Mouse (Mus musculus): ENCODE results near the gene Snph.
"Not testable (repeated sequence)": the region's sequence is repeated elsewhere in the genome, so short reads cannot be mapped to it uniquely, and the experiment has no call there.

Snph gene

DNA sequence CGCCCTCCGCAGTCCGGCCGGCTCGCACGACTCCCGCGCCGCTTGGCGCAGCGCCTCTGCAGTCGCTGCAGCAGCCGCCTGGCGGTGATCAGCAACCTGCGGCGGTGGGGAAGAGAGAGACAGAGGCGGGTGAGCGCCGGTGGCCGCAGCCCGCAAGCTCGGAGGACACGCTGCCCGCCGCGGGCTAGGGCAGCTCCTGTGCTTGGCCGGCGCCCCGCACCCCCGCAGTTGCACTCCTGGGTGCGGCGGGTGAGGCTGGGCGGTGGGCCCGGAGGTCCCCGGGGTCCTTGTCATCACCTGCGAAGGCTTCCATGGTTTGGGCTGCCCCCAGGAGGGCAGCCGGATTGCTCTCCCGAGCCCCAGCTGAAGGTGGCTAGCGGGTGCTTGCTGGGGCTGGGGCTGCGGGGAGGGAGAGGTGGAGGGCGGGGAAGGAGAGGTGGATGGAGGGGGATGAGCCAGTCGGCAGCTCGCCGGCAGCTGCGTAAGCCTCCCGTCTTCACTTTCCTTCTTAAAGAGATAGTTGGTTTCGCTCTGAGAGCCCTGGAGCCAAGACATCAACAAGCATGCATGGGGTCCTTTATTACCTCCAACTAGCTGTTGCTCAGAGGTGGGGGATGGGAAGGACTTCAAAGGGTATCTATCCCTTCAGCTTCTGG, at the start of gene Snph:
Gene Snph (minus strand): TSS at position 435 of the 656 bp plus-strand sequence.
- peak in 1 of 2 experiments; percentile 40 for DNase-seq (ENCODE audit: low spot score in 2 of 2)

DNA sequence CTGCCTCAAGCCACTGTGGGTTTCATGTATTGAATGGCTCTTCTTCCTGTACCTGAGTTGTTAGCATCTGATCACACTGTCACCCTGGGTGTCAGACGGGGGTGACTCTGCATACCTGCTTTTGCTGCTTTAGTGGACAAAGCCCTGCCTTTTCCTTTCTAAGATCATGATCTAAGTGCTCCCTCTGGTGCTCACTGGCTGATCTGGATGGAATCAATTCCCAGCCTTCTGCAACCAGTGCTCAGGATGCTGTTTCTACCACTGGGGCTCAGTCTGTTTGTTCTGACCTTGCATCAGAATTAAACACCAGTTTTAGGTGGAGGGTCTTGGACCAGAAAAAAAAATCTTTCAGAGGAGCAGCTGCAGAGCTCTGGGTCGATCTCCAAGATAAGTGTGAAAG, 43.8 kb upstream of the Snph start:
- no peak for DNase-seq (ENCODE audit: low spot score in 2 of 2)

DNA sequence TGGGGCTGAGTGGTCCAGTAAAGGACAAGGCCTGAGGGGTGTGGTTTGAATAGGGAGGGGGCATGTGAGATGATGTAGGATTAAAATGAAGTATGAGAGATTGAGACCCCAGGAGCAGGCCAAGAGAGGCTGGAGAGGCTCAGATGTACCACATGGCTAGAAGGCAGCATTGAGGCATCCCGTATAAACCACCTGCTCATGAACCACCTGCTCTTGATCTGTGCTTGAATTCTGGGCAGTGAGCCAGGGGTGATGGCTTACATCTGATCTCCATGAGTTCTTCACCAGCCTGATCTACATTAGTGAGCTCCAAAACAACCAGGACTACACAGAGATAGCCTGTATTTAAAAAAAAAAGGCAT, 38.6 kb upstream of the Snph start:
- no peak for DNase-seq (ENCODE audit: low spot score in 2 of 2)

GRCm38 (mm10) chr2:151670026-151670967, 37.9 kb upstream of the Snph start:
- peak in 1 of 2 experiments; percentile 19 for DNase-seq (ENCODE audit: low spot score in 2 of 2)

DNA sequence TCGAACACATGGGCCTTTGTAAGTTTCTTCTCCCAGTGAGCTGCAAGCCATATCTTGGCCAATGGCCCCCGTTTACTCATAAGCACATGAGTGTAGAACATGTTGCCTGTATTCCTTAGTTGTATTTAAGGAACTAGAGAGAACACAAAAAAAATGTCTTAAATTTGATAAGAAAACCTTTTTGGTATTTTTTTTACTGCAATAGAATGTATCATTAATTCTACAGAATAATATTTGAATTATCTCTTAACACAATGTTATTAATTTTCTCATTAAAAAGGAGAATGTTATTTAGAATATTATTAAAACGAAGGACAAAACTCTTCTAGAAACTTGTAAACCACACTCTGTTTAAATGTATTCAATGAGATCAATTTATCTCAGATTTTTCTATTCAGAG, 36.0 kb upstream of the Snph start, which contains the start of gene Rad21l:
Gene Rad21l (minus strand): TSS at position 101 of the 400 bp plus-strand sequence.
- no peak for DNase-seq (ENCODE audit: low spot score in 2 of 2)

GRCm38 (mm10) chr2:151652053-151652452, 19.7 kb upstream of the Snph start:
- no peak for DNase-seq (ENCODE audit: low spot score in 2 of 2)

- no peak for DNase-seq (ENCODE audit: low spot score in 2 of 2)
Observed at GRCm38 (mm10) chr2:151636015-151636402, 3.6 kb upstream of the Snph start.

DNA sequence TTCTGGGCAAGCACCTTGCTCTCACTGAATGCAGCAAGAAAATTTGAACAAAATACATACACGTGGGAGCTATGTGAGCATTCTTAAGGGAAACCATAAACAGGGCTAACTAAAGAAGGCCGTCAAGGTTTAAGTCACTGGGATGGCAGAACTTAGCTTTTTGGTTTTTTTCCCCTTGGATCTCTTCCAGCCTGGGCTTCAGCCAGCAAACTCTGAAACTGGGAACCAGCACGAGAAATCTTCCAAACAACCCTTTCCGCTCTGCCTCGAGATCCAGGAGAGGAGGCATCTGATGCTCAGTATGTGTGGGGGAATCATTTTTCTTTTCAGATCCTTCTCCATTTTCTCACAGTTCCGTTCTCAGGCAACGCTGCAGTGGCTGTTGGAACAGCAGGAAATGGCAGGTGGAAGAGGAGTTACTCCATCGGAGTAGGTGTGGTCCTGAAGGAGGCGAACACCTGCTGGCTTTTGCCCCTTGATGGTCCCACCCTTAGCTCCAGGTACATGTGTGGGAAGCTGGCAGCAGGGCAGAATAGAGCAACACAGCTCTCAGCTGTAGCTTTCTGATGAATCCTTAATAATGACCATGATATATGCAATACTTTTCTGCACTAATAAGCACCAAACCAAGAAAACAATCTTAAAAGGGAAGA, 3.1 kb upstream of the Snph start:
- DNase-seq (ENCODE audit: low spot score in 2 of 2): no peak

- no peak for DNase-seq (ENCODE audit: low spot score in 2 of 2)
Observed at GRCm38 (mm10) chr2:151634903-151635302, 2.5 kb upstream of the Snph start.

DNA sequence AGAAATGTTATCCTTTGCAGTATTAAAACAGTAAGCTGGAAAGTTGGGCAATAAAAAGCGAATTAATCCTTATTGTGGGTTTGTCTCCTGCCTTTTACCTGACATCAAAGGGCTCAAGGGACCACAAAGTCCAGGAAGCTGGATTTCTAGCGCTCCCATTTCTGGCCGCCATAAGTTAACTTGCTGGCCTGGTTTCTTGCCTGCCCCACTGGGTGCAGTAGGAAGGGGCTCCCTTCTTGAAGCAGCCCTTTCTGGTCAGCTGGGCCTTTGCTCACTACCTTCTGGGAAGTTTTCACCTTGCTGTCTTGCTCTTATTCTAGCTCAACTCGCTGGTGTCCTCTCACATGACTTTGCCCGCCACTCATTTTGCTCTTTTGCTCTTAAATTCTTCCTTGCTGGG, 589 bp upstream of the Snph start:
- no peak for DNase-seq (ENCODE audit: low spot score in 2 of 2)

DNA sequence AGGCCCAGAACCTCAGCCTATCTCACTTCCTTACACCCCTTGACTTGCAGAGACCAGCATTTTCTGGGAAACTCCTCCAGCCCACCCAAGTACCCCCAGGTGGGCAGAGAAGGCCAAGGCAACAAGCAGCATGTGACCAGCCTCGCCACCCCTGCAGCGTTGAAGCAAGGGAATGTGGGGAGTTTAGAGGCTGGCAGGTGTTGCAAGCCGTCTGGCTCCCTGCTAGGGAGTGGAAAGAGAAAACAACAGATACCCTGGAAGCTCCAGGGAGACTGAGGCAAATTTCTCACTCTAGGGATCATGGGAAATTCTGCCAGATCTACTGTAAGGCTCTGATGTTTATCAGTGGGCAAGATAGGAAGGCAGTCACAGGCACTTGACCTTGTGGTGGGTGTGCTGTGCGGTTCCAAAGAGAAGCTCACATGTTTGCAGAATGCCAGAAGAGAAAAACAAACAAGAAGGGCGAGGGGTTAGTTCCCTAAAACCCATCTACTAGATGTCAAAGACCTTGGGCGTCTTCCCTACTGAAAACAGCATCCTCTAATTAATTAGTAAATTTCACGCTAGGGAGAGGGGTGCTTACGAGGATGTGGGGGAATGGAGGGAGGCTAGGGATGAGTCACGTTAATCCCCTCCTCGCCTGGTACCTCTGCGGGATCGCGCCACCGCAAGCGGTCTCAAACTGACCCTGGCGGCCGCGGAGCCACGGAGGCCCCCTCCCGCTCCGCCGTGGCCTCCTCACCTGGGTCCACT, 811 bp downstream of the Snph start:
- DNase-seq (ENCODE audit: low spot score in 2 of 2): no peak

DNA sequence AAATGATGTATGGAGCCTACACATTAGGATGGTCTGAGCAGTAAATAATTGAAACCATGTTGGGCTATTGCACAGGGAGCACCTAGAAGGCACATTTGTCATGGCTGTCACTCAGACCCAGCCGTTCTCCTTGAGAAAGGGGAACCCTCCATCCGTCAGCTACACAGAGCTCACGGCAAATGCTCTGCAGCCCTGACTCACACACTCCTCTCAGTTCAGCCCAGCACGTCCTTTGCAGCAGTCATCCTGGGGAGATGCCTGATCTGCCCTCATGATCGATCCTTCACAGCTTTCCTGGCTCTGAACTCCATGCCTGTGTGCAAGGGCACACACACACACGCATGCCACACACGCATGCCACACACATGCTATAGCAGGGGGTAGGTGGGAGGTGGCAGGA, 3.1 kb downstream of the Snph start:
- no peak for DNase-seq (ENCODE audit: low spot score in 2 of 2)

DNA sequence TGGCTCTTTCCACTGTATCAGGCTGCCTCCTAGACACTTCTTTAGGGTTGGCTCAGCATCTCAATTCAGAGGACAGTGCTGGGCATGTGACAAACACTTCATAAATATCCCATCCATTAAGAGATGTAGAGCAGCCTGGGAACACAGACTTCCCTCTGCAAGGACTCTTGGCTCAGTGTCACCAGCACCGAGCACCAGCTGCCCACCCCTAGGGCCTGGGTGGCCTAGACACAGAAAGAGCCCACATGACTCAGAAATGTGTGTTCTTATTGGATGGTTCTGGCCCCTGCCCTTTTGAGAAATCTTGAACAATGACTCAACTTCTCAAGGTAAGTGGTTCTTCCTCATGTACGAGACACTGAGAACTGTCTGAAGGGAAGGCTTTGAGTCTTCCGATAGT, 4.4 kb downstream of the Snph start:
- no peak for DNase-seq (ENCODE audit: low spot score in 2 of 2)

DNA sequence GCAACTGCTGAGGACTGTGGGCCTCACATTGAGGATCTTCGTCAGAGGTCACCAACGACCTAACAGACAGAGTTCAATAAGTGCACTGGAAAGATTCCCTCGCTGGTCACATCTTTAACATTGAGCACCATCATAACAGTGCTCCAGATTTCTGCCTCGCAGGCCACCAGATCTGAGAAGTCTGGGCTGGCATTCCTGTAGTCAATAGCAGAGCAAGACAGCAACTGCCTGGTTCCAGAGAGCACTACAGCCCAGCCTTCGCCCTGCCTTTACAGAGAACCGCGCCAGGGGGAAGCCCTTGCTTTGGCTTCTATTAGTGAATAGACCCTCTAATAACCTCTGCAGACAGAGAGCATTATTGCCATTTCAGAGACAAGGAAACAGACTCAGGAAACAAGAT, 6.1 kb downstream of the Snph start:
- no peak for DNase-seq (ENCODE audit: low spot score in 2 of 2)

DNA sequence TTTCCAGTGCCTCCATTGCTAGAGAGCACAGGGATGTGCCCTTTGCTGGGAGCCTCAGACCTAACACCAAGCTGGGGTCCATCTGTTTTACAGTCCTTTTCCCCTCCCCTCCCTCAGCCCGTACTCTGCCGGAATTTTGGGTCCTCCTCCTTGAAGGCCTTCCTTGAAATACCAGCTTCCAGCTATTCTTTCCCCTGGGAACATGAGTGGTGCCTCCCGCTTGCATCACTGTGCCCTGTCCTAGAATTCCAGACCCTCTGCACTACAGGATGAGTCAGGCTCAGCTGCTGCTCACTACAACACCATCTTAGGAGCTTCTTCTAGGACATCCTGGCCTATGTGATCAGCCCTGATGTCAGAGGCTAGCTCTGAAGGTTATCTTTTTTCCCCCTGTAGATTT, 8.6 kb downstream of the Snph start:
- no peak for DNase-seq (ENCODE audit: low spot score in 2 of 2)

- DNase-seq (ENCODE audit: low spot score in 2 of 2): no peak
Observed at GRCm38 (mm10) chr2:151616551-151617329, 15.7 kb downstream of the Snph start.

DNA sequence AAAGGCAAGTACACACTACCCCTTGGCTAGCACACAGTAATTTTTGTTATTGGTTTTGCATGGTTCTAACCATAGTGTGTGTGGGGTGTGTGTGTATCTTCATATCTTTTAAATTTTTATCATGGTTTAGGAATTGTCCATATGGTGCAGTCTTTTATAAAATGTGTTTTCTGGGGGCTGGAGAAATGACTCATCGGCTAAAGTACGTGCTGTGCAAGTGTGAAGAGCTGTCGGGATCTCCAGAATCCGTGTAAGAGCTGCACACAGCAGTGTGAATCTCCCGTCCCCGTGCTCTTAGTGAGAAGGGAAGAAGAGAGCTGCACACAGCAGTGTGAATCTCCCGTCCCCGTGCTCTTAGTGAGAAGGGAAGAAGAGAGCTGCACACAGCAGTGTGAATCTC, 16.6 kb downstream of the Snph start:
- not testable (repeated sequence) for DNase-seq (ENCODE audit: low spot score in 2 of 2)

GRCm38 (mm10) chr2:151609974-151610373, 22.4 kb downstream of the Snph start:
- DNase-seq (ENCODE audit: low spot score in 2 of 2): no peak

DNA sequence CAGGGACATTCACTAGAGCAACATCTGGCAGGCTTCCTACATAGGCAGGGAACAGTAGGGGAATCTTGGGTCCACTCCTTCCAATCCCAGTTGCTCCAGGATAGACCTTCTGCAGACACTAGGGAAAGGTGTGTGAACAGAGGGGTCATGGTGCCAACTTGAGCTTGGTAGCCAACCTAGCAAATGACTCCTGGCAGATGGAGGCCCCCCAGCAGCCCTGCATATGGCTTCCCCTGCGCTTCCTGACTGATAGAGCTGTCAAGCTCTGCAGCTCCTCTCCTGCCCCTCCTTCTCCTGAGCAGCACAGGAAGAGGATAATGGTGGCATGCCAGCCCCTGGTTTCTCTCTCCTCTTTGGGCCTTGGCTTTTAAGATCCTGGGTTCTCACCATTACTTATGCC, 24.0 kb downstream of the Snph start:
- DNase-seq (ENCODE audit: low spot score in 2 of 2): no peak

GRCm38 (mm10) chr2:151605437-151605987, 26.9 kb downstream of the Snph start:
- no peak for DNase-seq (ENCODE audit: low spot score in 2 of 2)

- no peak for DNase-seq (ENCODE audit: low spot score in 2 of 2)
Observed at GRCm38 (mm10) chr2:151603630-151604029, 28.8 kb downstream of the Snph start.
